Mouse (Mus musculus) ES-Bruce4 (cell line): ENCODE results near the gene Pah.

Experiments
- CTCF ChIP-seq: IDR thresholded peaks from one replicate; pipeline ENCODE4 v1.8.1; 2011; ENCODE audit warnings: low read depth, low read length
- EP300 ChIP-seq: IDR thresholded peaks from 2 replicates; pipeline ENCODE4 v1.6.1; 2011; ENCODE audit warnings: low read depth, low read length; ENCODE audit not compliant: insufficient read depth

GRCm38 (mm10) chr10:87572500-87572899, 50.9 kb downstream of the Pah start:
- no peak for TF ChIP-seq EP300
- no peak for TF ChIP-seq CTCF
